Comparison of ENCODE assay signal across 26 mouse cellular contexts in the genomic region with DNA sequence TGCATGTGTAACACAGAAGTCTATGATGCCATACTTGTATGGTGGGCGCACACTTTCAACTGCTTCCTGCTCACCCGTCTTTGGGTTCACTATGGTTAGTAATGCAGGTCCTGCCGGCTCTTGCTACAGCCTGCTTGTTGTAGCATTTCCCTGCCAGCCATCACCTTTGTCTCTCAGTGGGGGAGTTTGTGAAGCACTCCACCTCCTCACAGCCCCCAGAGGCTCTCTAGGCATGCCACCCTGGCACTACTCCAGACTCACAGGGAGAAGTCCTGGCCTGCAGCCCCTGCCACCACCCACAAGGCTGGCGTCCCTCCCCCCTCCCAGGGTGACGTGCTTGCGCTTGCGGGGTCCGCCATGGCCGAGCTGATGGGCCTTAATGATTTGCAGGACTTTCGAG. TPM values are rescaled to one million over a fixed set of nuclear protein-coding genes. Genes with fewer than 3 reads are reported as not detected.
DNase-seq lines count a peak whose midpoint lies in the region; ATAC-seq and TF ChIP-seq lines count a peak whose summit lies in the region.
"Had no signal": no experiment of that assay in that cellular context is flagged by ENCODE, and none has a peak within 500 bp of the region (broad histone marks: within the 10 kb centered on the region; RNA-seq: fewer than 3 reads in every experiment).

No protein-coding gene starts in this region.

- in situ Hi-C loops in Patski (cut with MboI; ENCODE audit: low pct_unique_long_range_greater_than_20kb), result loop anchor here (10.0 kb wide), 2 partner anchors 176 to 386 kb away; no protein-coding TSS in a partner anchor

- DNase-seq in kidney, postnatal 10 days, result peak; percentile 24
- DNase-seq in kidney, adult 9 months, result no peak
- DNase-seq in 3134 (ENCODE audit: extremely low read depth, insufficient read length, low spot score), result peak; percentile 5
- DNase-seq in Patski (ENCODE audit: low read depth, low spot score), result peak; percentile 58
- no peak for DNase-seq in Muller cell, postnatal 12 days (ENCODE audit: inconsistent ontology term)
- DNase-seq in spleen, postnatal 14 days (ENCODE audit: low spot score in 2 of 2), result no peak
- DNase-seq: adrenal gland, adult 2 months; adrenal gland, postnatal 14 days; cerebellum, adult 18-20 months; cerebellum, adult 9-10 months; gastrocnemius, postnatal 10 days; gastrocnemius, postnatal 36 days; heart, adult 2 months; heart, postnatal 10 days; heart, postnatal 36 days had no signal

- H3K27me3 ChIP-seq in Patski, result no peaks in the 10 kb centered on the region
- H3K27me3 ChIP-seq: embryonic facial prominence, embryonic 12.5 days; embryonic facial prominence, embryonic 15.5 days; forebrain, embryonic 13.5 days; heart, embryonic 15.5 days; hindbrain, embryonic 13.5 days; intestine, embryonic 15.5 days had no signal

- POLR2A ChIA-PET in Patski (lab: Charles Lee), result interaction anchor here (0.6 kb wide), 1 partner anchor 55 kb away, joined by 4 read pairs; no protein-coding TSS in a partner anchor

- CTCF ChIA-PET in Patski (lab: Charles Lee), result interaction anchor here (1.2 to 1.4 kb wide), 3 partner anchors 10 to 90 kb away, joined by 3 read pairs; no protein-coding TSS in a partner anchor

- peak; percentile 58 for ATAC-seq in Patski
- ATAC-seq: forebrain, embryonic 13.5 days; forebrain, embryonic 16.5 days; hindbrain, embryonic 16.5 days; intestine, embryonic 15.5 days had no signal

- no peak for TF ChIP-seq CTCF in Patski (IDR thresholded peaks at IDR 0.05)

RNA-seq across cellular contexts. Expression of a gene that starts 29.8 kb away (rescaled TPM):
- polyA plus RNA-seq in Patski (2021), result 0.06 TPM
- polyA plus RNA-seq: adrenal gland, adult 2 months; embryonic facial prominence, embryonic 15.5 days; erythroblast, embryonic 14.5 days; forebrain, embryonic 10.5 days; forebrain, embryonic 13.5 days; forebrain, embryonic 16.5 days; heart, adult 2 months; heart, embryonic 11.5 days; heart, embryonic 15.5 days; hindbrain, embryonic 13.5 days; intestine, embryonic 15.5 days had no signal

RNA-seq across cellular contexts. Expression of a gene that starts 49.8 kb away (rescaled TPM):
- 3.9 TPM for polyA plus RNA-seq in Patski (2021)
- polyA plus RNA-seq: adrenal gland, adult 2 months; erythroblast, embryonic 14.5 days; forebrain, embryonic 13.5 days had no signal

Comparison
In these comparisons a context has a peak if more than half of its experiments do, and no peak if none do; other contexts are left out.
1. DNase-seq: peak in kidney, postnatal 10 days (single experiment), 3134 (single experiment) and Patski (single experiment); none in kidney, adult 9 months (single experiment), Muller cell, postnatal 12 days (single experiment) and spleen, postnatal 14 days (0 of 2).